Mouse (Mus musculus) brain, embryonic 14.5 days (tissue): ENCODE data around the gene Scel.

Source experiments
- CTCF ChIP-seq: fragments of 200-500 bp; IDR thresholded peaks from 2 replicates; pipeline ENCODE4 v1.5.1; 2012; ENCODE audit warnings: inconsistent platforms, mild to moderate bottlenecking, moderate library complexity, borderline replicate concordance; ENCODE audit not compliant: insufficient read depth, insufficient read length; ENCODE audit errors: extremely low read depth
- POLR2A ChIP-seq: fragments of 200-500 bp; IDR thresholded peaks from 2 replicates; pipeline ENCODE4 v1.6.1; 2012; ENCODE audit warnings: mild to moderate bottlenecking, inconsistent platforms, borderline replicate concordance; ENCODE audit not compliant: poor library complexity, insufficient read depth, insufficient read length, severe bottlenecking; ENCODE audit errors: extremely low read depth

GRCm38 (mm10) chr14:103475312-103475711, 37.8 kb upstream of the Scel start:
- TF ChIP-seq CTCF (no peak), POLR2A (no peak)
